In genomic region chr11:109902616-109903598, GRCm38 (mm10) we compare ENCODE assay signal across 9 mouse cellular contexts.
DNase-seq lines count a peak whose midpoint lies in the region; ATAC-seq lines count a peak whose summit lies in the region.
"Had no signal": no experiment of that assay in that cellular context is flagged by ENCODE, and none has a peak within 500 bp of the region (broad histone marks: within the 10 kb centered on the region; RNA-seq: fewer than 3 reads in every experiment).

No protein-coding gene starts in this region.

- no peak for ATAC-seq in heart, embryonic 12.5 days (ENCODE audit: insufficient number of reproducible peaks, low FRiP score)
- ATAC-seq in neural tube, embryonic 15.5 days (ENCODE audit: low FRiP score): no peak

- no peaks in the 10 kb centered on the region for H3K4me1 ChIP-seq in heart, embryonic 12.5 days (replicated peaks)
- 0 out of 2 replicates have a peak, but pooled peaks cover 2% of the 10 kb centered on the region for H3K4me1 ChIP-seq in neural tube, embryonic 15.5 days

- 42% methylated on average over 6 of the region's 6 CpGs for WGBS in heart, embryonic 12.5 days
- WGBS in neural tube, embryonic 15.5 days: 47% methylated on average over 6 of the region's 6 CpGs

- H3K9me3 ChIP-seq in heart, embryonic 12.5 days (replicated peaks): peaks cover 3% of the 10 kb centered on the region; the same call in 1 of the 2 replicates
- H3K9me3 ChIP-seq in neural tube, embryonic 15.5 days (replicated peaks): no peaks in the 10 kb centered on the region

- no peak overlapping the region for H3K27ac ChIP-seq in heart, embryonic 12.5 days (ENCODE audit: poor library complexity, severe bottlenecking)
- no peak overlapping the region; the same call in 1 of the 2 replicates for H3K27ac ChIP-seq in neural tube, embryonic 15.5 days (replicated peaks)

- H3K36me3 ChIP-seq in heart, embryonic 12.5 days: no peaks in the 10 kb centered on the region
- H3K36me3 ChIP-seq in neural tube, embryonic 15.5 days: no peaks in the 10 kb centered on the region

- no peak overlapping the region for H3K4me2 ChIP-seq in heart, embryonic 12.5 days
- no peak overlapping the region for H3K4me2 ChIP-seq in neural tube, embryonic 15.5 days

- no peak overlapping the region for H3K9ac ChIP-seq in heart, embryonic 12.5 days
- no peak overlapping the region for H3K9ac ChIP-seq in neural tube, embryonic 15.5 days (replicated peaks)

- no peaks in the 10 kb centered on the region for H3K27me3 ChIP-seq in heart, embryonic 12.5 days (replicated peaks)
- no peaks in the 10 kb centered on the region for H3K27me3 ChIP-seq in neural tube, embryonic 15.5 days (replicated peaks)

- peak; percentile 87 for DNase-seq in heart, adult 11 months
- peak; percentile 39 for DNase-seq in neural tube, embryonic 10.5 days (ENCODE audit: extremely low spot score, low spot score)
- DNase-seq in forelimb bud, embryonic 11.5 days (ENCODE audit: low read depth, low spot score): peak; percentile 87
- DNase-seq in telencephalon, adult 2 months (ENCODE audit: low read depth, low spot score): peak; percentile 60
- DNase-seq in cerebellum, postnatal 25 days: no peak
- no peak for DNase-seq in urinary bladder, postnatal 4 days (ENCODE audit: low spot score in 2 of 2)
- DNase-seq: cerebellum, adult 11 months had no signal

- no peak overlapping the region for H3K4me3 ChIP-seq in heart, embryonic 12.5 days
- no peak overlapping the region for H3K4me3 ChIP-seq in neural tube, embryonic 15.5 days (replicated peaks)

Comparison
In these comparisons a context has a peak if more than half of its experiments do, and no peak if none do; other contexts are left out.
1. DNase-seq: peak in heart, adult 11 months (single experiment), neural tube, embryonic 10.5 days (single experiment), forelimb bud, embryonic 11.5 days (single experiment) and telencephalon, adult 2 months (single experiment); none in cerebellum, postnatal 25 days (0 of 2) and urinary bladder, postnatal 4 days (0 of 2).